Mouse (Mus musculus) myocyte (in vitro differentiated cells): Measurements from ENCODE around the gene Nfic. TPM values are rescaled to one million over a fixed set of nuclear protein-coding genes. Genes with fewer than 3 reads are reported as not detected.

Experiments
- H3K27me3 ChIP-seq: one replicate; pipeline ENCODE4 v1.6.1; 2011; ENCODE audit not compliant: control insufficient read depth, insufficient read depth, insufficient read length
- H3K36me3 ChIP-seq: one replicate; pipeline ENCODE4 v1.6.1; 2011; ENCODE audit not compliant: control insufficient read depth, insufficient read depth
- H3K4me2 ChIP-seq: one replicate; pipeline ENCODE4 v1.6.1; 2011; ENCODE audit warnings: low read depth, control low read depth
- H3K4me3 ChIP-seq: one replicate; pipeline ENCODE4 v1.5.1; 2011; ENCODE audit warnings: mild to moderate bottlenecking, control low read depth, moderate library complexity
- H3K79me2 ChIP-seq: one replicate; pipeline ENCODE4 v1.6.1; 2011; ENCODE audit not compliant: control insufficient read depth, insufficient read depth
- H3ac ChIP-seq: one replicate; pipeline ENCODE4 v1.6.1; 2011; ENCODE audit not compliant: control insufficient read depth, insufficient read length
- CEBPB ChIP-seq: IDR thresholded peaks from 2 replicates; pipeline ENCODE4 v1.6.1; 2011; ENCODE audit warnings: mild to moderate bottlenecking, moderate library complexity; ENCODE audit not compliant: poor library complexity, insufficient read depth, severe bottlenecking
- E2F4 ChIP-seq: IDR thresholded peaks from one replicate; pipeline ENCODE4 v1.6.1; 2011; ENCODE audit warnings: mild to moderate bottlenecking, control low read depth, moderate library complexity; ENCODE audit not compliant: insufficient read depth
- MAX ChIP-seq: IDR thresholded peaks from one replicate; pipeline ENCODE4 v1.6.1; 2011; ENCODE audit warnings: low read depth, mild to moderate bottlenecking, control low read depth
- MYOD1 ChIP-seq, 3 experiments: IDR thresholded peaks; one replicate each; pipeline ENCODE4 v1.6.1; 2011; ENCODE audit warnings: control low read depth in 2 of 3, low read depth in 2 of 3, mild to moderate bottlenecking in 2 of 3, moderate library complexity in 1 of 3; ENCODE audit not compliant: insufficient read length in 2 of 3, control insufficient read depth in 1 of 3
- MYOG ChIP-seq, 3 experiments: IDR thresholded peaks; one replicate each; pipeline ENCODE4 v1.6.1; 2011; ENCODE audit warnings: control low read depth in 2 of 3, low read depth in 2 of 3, mild to moderate bottlenecking in 2 of 3; ENCODE audit not compliant: insufficient read length in 2 of 3, control insufficient read depth in 1 of 3, insufficient read depth in 1 of 3
- POLR2A ChIP-seq: IDR thresholded peaks from one replicate; pipeline ENCODE4 v1.6.1; 2011; ENCODE audit warnings: low read depth, mild to moderate bottlenecking, control low read depth, moderate library complexity; ENCODE audit not compliant: insufficient read length
- POLR2AphosphoS2 ChIP-seq: IDR thresholded peaks from one replicate; pipeline ENCODE4 v1.6.1; 2011; ENCODE audit warnings: low read depth, control low read depth; ENCODE audit not compliant: insufficient read length
- REST ChIP-seq: IDR thresholded peaks from one replicate; pipeline ENCODE4 v1.6.1; 2011; ENCODE audit warnings: mild to moderate bottlenecking, control low read depth, moderate library complexity; ENCODE audit not compliant: insufficient read depth, insufficient read length
- SRF ChIP-seq: IDR thresholded peaks from one replicate; pipeline ENCODE4 v1.6.1; 2011; ENCODE audit warnings: low read depth; ENCODE audit not compliant: control insufficient read depth, insufficient read length
- TCF12 ChIP-seq: IDR thresholded peaks from one replicate; pipeline ENCODE4 v1.6.1; 2011; ENCODE audit warnings: mild to moderate bottlenecking, control low read depth; ENCODE audit not compliant: poor library complexity, insufficient read depth, severe bottlenecking
- TCF3 ChIP-seq: IDR thresholded peaks from one replicate; pipeline ENCODE4 v1.6.1; 2011; ENCODE audit warnings: low read depth, control low read depth; ENCODE audit not compliant: insufficient read length
- USF1 ChIP-seq: IDR thresholded peaks from one replicate; pipeline ENCODE4 v1.6.1; 2011; ENCODE audit warnings: low read depth, mild to moderate bottlenecking, control low read depth, moderate library complexity
- polyA plus RNA-seq: library from polyadenylated mRNA; unstranded; fragments of >200 nt; fragmentation: generic; extraction: Trizol; gene quantifications from one replicate; pipeline ENCODE4 v1.2.1, GENCODE M21; 2012; ENCODE audit warnings: missing spikeins

The Nfic gene
- 115 TPM for polyA plus RNA-seq

DNA sequence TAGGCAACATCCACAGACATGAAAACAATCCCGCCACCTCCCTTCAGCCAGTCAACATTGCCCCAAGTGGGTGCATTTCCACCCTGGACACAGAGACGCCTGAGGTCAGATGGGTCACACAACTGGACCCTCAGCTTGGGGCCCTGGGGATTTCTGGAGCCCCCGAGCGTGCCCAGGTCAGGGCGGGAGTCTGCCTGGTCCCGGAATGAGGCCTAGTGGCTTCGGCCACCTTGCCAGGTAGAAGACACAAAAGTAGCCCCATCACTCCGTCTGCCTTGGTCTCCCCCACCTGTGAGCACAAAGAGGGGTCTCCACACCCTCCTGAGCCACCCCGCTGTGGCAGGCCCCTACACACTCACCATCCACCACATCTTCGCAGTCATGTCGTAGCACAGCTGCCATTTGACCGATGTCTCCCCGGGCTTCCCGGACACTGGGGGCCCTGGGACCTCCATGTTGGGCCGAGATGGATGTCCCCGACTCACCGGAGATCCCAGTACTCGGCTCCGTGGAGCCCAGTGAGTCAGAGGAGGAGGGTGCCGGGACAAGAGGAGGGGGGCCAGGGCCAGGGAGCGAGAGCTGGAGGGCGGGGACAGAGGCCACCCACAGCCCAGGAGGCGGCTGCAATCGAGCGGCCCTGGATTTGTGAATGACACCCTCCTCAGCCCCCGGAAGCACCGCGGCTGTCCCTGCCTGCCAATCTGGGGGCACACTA, at the start of gene Nfic:
Nfic (minus strand) TSS at position 455 of the 715 bp plus-strand sequence.
- TF ChIP-seq CEBPB (no peak), MYOG (IDR thresholded peaks at IDR 0.05; ENCODE audit: control insufficient read depth in 1 of 3, insufficient read depth in 1 of 3, insufficient read length in 2 of 3, low read depth in 2 of 3) (no peak), SRF (no peak), E2F4 (no peak), POLR2AphosphoS2 (no peak), TCF12 (no peak)

DNA sequence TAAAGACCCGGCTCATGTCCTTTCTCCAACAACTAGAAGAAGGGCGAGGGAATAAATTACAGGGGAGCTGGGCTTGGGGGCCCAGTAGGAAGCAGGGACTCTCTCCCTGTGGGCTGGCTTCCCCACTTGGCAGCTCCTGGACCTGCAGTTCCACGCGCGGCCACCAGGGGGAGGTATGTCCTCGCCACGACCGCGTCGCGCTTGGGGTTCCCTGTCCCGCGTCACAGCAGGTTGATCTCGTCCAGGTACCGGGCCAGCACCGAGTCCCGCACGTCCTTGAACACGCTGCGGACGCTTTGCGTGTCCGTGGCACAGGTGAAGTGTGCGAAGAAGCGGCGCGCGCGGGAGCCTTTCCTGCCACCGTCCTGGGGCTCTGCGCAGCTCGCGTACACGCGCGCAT, 47.2 kb upstream of the Nfic start:
- TF ChIP-seq MAX = no peak
- H3ac ChIP-seq = no peak overlapping the region
- no peaks in the 10 kb centered on the region for H3K36me3 ChIP-seq
- H3K79me2 ChIP-seq = no peaks in the 10 kb centered on the region
- H3K4me2 ChIP-seq = no peak overlapping the region
- no peak overlapping the region for H3K4me3 ChIP-seq
- H3K27me3 ChIP-seq = no peaks in the 10 kb centered on the region

More for the DNA sequence above, at the start of gene Nfic:
- no peak within 1 kb of the TSS for H3K4me2 ChIP-seq
- H3K4me3 ChIP-seq = no peak within 1 kb of the TSS
- H3ac ChIP-seq = no peak within 1 kb of the TSS
- H3K36me3 ChIP-seq = no peaks in the 10 kb centered on the region
- H3K27me3 ChIP-seq = no peaks in the 10 kb centered on the region
- H3K79me2 ChIP-seq = no peaks in the 10 kb centered on the region

DNA sequence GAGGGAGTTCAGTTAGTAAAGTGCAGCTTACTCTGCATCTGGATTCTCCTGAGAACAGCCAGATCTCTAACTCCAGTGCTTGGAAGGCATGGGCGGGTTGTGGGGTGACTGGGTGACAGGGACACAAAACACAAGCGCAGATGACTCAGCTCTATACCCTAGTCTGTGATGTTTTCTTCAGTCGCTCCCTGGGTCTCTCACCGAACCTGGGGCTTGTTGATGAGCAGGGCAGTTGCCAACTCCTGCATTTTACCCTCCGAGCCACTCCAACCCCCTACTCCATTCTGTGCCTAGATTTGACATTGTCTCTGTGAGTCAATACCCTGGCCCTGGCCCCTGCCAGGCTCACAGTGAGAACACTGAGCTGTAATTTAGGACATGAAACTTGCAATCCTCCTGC, 46.4 kb upstream of the Nfic start:
- no peaks in the 10 kb centered on the region for H3K36me3 ChIP-seq
- no peak for TF ChIP-seq TCF12
- no peak for TF ChIP-seq MYOG (IDR thresholded peaks at IDR 0.05; ENCODE audit: control insufficient read depth in 1 of 3, insufficient read depth in 1 of 3, insufficient read length in 2 of 3, low read depth in 2 of 3)
- no peak for TF ChIP-seq E2F4
- TF ChIP-seq MYOD1 (IDR thresholded peaks at IDR 0.05; ENCODE audit: control insufficient read depth in 1 of 3, insufficient read length in 2 of 3, low read depth in 2 of 3) = no peak
- no peak for TF ChIP-seq POLR2A
- TF ChIP-seq SRF = no peak
- no peak for TF ChIP-seq TCF3
- TF ChIP-seq POLR2AphosphoS2 = no peak
- TF ChIP-seq CEBPB = no peak
- TF ChIP-seq REST = no peak
- no peak for TF ChIP-seq USF1
- no peak for TF ChIP-seq MAX
- no peak overlapping the region for H3K4me3 ChIP-seq
- H3K79me2 ChIP-seq = no peaks in the 10 kb centered on the region
- H3K27me3 ChIP-seq = no peaks in the 10 kb centered on the region
- no peak overlapping the region for H3K4me2 ChIP-seq
- H3ac ChIP-seq = no peak overlapping the region

DNA sequence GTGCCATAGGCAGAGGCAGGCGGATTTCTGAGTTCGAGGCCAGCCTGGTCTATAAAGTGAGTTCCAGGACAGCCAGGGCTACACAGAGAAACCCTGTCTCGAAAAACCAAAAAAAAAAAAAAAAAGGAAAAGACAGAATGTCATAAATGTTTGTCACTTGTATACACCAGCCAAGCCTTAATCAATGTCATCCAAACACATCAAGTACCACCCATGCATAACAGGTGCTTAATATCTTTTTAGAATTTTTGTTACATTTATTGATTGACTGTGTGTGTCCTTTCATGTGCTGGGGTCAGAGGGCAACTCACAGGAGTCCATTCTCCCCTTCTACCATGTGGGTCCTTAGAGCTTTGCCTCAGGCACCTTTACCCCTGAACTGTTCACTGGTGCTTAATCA, 44.6 kb upstream of the Nfic start, which contains the start of gene S1pr4:
S1pr4 (minus strand) TSS at position 101 of the 400 bp plus-strand sequence.
- H3K79me2 ChIP-seq = peaks cover 9% of the 10 kb centered on the region
- no peak within 1 kb of the TSS for H3ac ChIP-seq
- no peak within 1 kb of the TSS for H3K4me3 ChIP-seq

DNA sequence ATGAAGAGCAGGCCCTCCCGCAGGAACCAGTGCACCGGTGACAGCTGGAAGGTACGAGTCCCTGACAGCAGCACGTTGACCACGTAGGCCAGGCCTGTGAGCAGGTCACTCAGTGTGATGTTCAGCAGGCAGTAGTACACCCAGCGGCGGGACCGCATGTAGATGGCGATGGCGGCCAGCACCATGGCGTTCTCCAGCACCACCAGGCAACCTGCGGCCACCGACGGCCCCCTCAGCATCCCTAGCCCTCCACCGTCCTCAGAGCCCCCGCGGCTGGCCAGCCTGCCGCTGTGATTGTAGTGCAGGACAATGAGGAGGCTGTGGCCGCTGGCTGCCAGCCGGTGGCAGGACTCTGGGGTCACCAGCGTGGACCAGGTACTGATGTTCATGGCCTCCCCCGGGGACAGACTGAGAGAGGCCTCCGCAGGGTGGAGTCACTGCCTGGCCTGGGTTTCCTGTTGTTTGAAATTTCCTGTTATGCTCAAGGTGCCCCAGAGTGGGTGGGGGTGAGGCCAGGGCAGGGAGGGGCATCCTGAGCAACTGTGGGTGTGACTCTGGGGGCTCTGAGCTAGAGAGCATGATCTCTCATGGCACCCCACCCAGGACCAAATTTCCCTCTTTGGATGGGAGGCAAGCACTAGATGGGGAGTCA, 43.9 kb upstream of the Nfic start:
- H3K79me2 ChIP-seq = peaks cover 15% of the 10 kb centered on the region
- TF ChIP-seq POLR2AphosphoS2 (no peak), MYOD1 (IDR thresholded peaks at IDR 0.05; ENCODE audit: control insufficient read depth in 1 of 3, insufficient read length in 2 of 3, low read depth in 2 of 3) (no peak), POLR2A (no peak), MAX (no peak), USF1 (no peak)
- no peaks in the 10 kb centered on the region for H3K36me3 ChIP-seq
- H3K4me3 ChIP-seq = no peak overlapping the region
- H3ac ChIP-seq = no peak overlapping the region
- H3K27me3 ChIP-seq = no peaks in the 10 kb centered on the region
- H3K4me2 ChIP-seq = no peak overlapping the region

More for the DNA sequence above, 44.6 kb upstream of the Nfic start, which contains the start of gene S1pr4:
- Histone ChIP-seq H3K36me3 (no peaks in the 10 kb centered on the region), H3K27me3 (no peaks in the 10 kb centered on the region), H3K4me2 (no peak within 1 kb of the TSS)
- TF ChIP-seq MYOG (IDR thresholded peaks at IDR 0.05; ENCODE audit: control insufficient read depth in 1 of 3, insufficient read depth in 1 of 3, insufficient read length in 2 of 3, low read depth in 2 of 3) (no peak), USF1 (no peak), MAX (no peak), TCF12 (no peak), TCF3 (no peak), POLR2AphosphoS2 (no peak), POLR2A (no peak), E2F4 (no peak), SRF (no peak), CEBPB (no peak), MYOD1 (IDR thresholded peaks at IDR 0.05; ENCODE audit: control insufficient read depth in 1 of 3, insufficient read length in 2 of 3, low read depth in 2 of 3) (no peak), REST (no peak)
